Mouse (Mus musculus) kidney, adult 11 months (tissue): Measurements from ENCODE around the gene Gpx5.

Source experiments
- DNase-seq: peaks from one replicate; pipeline ENCODE4 v3.0.0; 2022

Gpx5 gene

GRCm38 (mm10) chr13:21292631-21293030 is at the start of gene Gpx5:
Gene Gpx5, minus strand, starts transcription at chr13:21292731.
- no peak for DNase-seq

GRCm38 (mm10) chr13:21327424-21327823 is 34.9 kb upstream of the Gpx5 start:
- no peak for DNase-seq

- DNase-seq: peak; percentile 43
Observed at GRCm38 (mm10) chr13:21326657-21327211, 34.2 kb upstream of the Gpx5 start.

GRCm38 (mm10) chr13:21326191-21326590 is 33.7 kb upstream of the Gpx5 start:
- DNase-seq: no peak

- DNase-seq: no peak
Observed at GRCm38 (mm10) chr13:21323405-21323804, 30.9 kb upstream of the Gpx5 start.

GRCm38 (mm10) chr13:21322509-21323375 is 30.2 kb upstream of the Gpx5 start:
- DNase-seq: no peak

- no peak for DNase-seq
Observed at GRCm38 (mm10) chr13:21321890-21322494, 29.5 kb upstream of the Gpx5 start.

GRCm38 (mm10) chr13:21320262-21320661 is 27.7 kb upstream of the Gpx5 start:
- DNase-seq: no peak

- no peak for DNase-seq
Observed at GRCm38 (mm10) chr13:21313903-21314302, 21.4 kb upstream of the Gpx5 start.

GRCm38 (mm10) chr13:21312854-21313253 is 20.3 kb upstream of the Gpx5 start:
- no peak for DNase-seq

- peak; percentile 69 for DNase-seq
Observed at GRCm38 (mm10) chr13:21311926-21312325, 19.4 kb upstream of the Gpx5 start, which contains the start of gene Gpx6. Gene Gpx6, plus strand, starts transcription at chr13:21312125.

GRCm38 (mm10) chr13:21309788-21310187 is 17.3 kb upstream of the Gpx5 start:
- DNase-seq: no peak

- no peak for DNase-seq
Observed at GRCm38 (mm10) chr13:21304483-21305066, 12.0 kb upstream of the Gpx5 start.

- DNase-seq: no peak
Observed at GRCm38 (mm10) chr13:21298557-21298956, 6.0 kb upstream of the Gpx5 start.

- DNase-seq: peak; percentile 68
Observed at GRCm38 (mm10) chr13:21279559-21279958, 13.0 kb downstream of the Gpx5 start.

GRCm38 (mm10) chr13:21279076-21279475 is 13.5 kb downstream of the Gpx5 start:
- DNase-seq: no peak

- DNase-seq: no peak
Observed at GRCm38 (mm10) chr13:21276551-21276950, 16.0 kb downstream of the Gpx5 start.

GRCm38 (mm10) chr13:21275815-21276550 is 16.5 kb downstream of the Gpx5 start:
- peak; percentile 58 for DNase-seq

- no peak for DNase-seq
Observed at GRCm38 (mm10) chr13:21275021-21275814, 17.3 kb downstream of the Gpx5 start.

- no peak for DNase-seq
Observed at GRCm38 (mm10) chr13:21268262-21268661, 24.3 kb downstream of the Gpx5 start.

- DNase-seq: no peak
Observed at GRCm38 (mm10) chr13:21267541-21267940, 25.0 kb downstream of the Gpx5 start.

- no peak for DNase-seq
Observed at GRCm38 (mm10) chr13:21265736-21266135, 26.8 kb downstream of the Gpx5 start.
